Mouse (Mus musculus): ENCODE data around the gene Gucy2e. TPM values are rescaled to one million over a fixed set of nuclear protein-coding genes. Genes with fewer than 3 reads are reported as not detected.

Gucy2e gene
- polyA plus RNA-seq (2014; fragmentation: Nextera tagmentation; extraction: Ambion mirVana): 0.04 and 0.05 TPM in 2 replicates

DNA sequence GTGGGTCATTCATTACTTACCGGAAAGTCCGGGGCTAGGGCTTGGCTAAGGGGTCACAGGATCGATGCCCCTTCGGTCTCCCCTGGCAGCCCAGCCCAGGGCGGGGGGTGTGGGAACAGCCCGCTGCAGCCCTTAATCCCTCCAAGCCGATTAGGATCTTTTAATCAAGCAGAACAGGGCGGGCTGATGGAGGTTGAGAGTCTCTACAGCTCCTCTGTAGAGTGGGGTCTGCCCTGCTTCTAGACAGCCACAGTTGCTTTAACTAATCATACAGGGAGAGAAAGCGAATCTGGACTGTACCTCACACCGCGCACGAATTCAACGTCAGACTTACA, at the start of gene Gucy2e:
Gene Gucy2e (minus strand): TSS at position 111 of the 335 bp plus-strand sequence.
- Histone ChIP-seq H3K27ac (ENCODE audit: low read depth, low read length) (no peak within 1 kb of the TSS), H3K9me3 (ENCODE audit: control insufficient read depth, low read length) (no peaks in the 10 kb centered on the region), H3K36me3 (ENCODE audit: control insufficient read depth, insufficient read depth, low read length) (no peaks in the 10 kb centered on the region), H3K4me3 (ENCODE audit: low read depth, low read length) (peak within 1 kb of the TSS; percentile 49), H3K27me3 (replicated peaks; ENCODE audit: control insufficient read depth, insufficient read depth, low read length) (peaks cover 38% of the 10 kb centered on the region), H3K9ac (ENCODE audit: low read depth, low read length) (no peak within 1 kb of the TSS), H3K4me1 (replicated peaks; ENCODE audit: control insufficient read depth, insufficient read depth, low read length) (peaks cover 16% of the 10 kb centered on the region), H3K4me2 (peak within 1 kb of the TSS; percentile 89)
- ATAC-seq (replicated peaks; ENCODE audit: low FRiP score) (no peak), DNase-seq (ENCODE audit: low spot score) (no peak)
- WGBS: 18% methylated on average over 13 of the region's 13 CpGs

DNA sequence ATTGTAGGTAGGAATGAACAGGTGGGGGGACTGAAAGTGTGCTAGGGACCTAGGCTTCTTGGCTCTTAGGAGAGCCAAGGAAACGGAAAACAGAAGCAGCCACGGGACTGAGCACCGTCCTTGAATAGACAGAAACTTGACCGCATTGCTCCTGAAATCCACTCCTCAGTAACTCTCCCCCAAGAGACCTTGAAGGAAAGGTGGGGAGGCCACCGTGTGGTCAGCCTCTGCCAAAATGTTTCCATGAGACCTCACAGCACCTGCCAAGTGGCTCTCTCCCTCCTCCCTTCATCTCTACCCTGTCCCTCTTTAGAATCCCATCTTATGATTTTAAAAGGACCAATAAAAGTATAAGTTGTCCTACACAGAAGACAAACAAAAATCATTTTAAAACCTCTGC, 40.4 kb upstream of the Gucy2e start:
- DNase-seq (ENCODE audit: low spot score) (no peak), ATAC-seq (replicated peaks; ENCODE audit: low FRiP score) (no peak)
- WGBS: 59% methylated on average over 5 of the region's 5 CpGs
- no peak overlapping the region for H3K4me3 ChIP-seq (ENCODE audit: low read depth, low read length)
- H3K4me2 ChIP-seq: no peak overlapping the region
- no peak overlapping the region for H3K27ac ChIP-seq (ENCODE audit: low read depth, low read length)
- H3K27me3 ChIP-seq (replicated peaks; ENCODE audit: control insufficient read depth, insufficient read depth, low read length): no peaks in the 10 kb centered on the region
- no peaks in the 10 kb centered on the region for H3K36me3 ChIP-seq (ENCODE audit: control insufficient read depth, insufficient read depth, low read length)
- no peaks in the 10 kb centered on the region for H3K9me3 ChIP-seq (ENCODE audit: control insufficient read depth, low read length)
- H3K4me1 ChIP-seq (replicated peaks; ENCODE audit: control insufficient read depth, insufficient read depth, low read length): no peaks in the 10 kb centered on the region
- no peak overlapping the region for H3K9ac ChIP-seq (ENCODE audit: low read depth, low read length)

DNA sequence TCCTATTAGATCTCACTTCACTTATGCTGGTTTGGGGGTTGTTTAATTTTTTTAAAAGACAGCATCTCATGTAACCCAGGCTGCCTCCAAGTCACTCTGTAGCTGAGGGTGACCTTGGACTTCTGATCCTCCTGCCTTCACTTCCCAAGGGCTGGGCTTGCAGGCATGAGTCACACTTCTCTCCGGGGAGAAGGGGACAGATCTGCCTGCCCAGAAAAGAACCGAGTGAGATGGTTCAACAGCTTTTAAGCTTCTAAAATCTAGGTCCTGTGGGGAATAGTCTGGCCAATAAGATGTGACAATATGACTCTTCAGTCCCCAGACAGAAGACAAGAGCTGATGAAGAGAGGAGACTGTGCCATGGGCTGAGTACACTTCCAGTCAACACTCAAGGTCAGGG, 39.2 kb upstream of the Gucy2e start:
- no peak overlapping the region for H3K4me3 ChIP-seq (ENCODE audit: low read depth, low read length)
- H3K4me2 ChIP-seq: no peak overlapping the region
- H3K36me3 ChIP-seq (ENCODE audit: control insufficient read depth, insufficient read depth, low read length): no peaks in the 10 kb centered on the region
- no peaks in the 10 kb centered on the region for H3K4me1 ChIP-seq (replicated peaks; ENCODE audit: control insufficient read depth, insufficient read depth, low read length)
- WGBS: 50% methylated on average over 2 of the region's 2 CpGs
- no peak overlapping the region for H3K9ac ChIP-seq (ENCODE audit: low read depth, low read length)
- no peak overlapping the region for H3K27ac ChIP-seq (ENCODE audit: low read depth, low read length)
- ATAC-seq (replicated peaks; ENCODE audit: low FRiP score) (no peak), DNase-seq (ENCODE audit: low spot score) (no peak)
- no peaks in the 10 kb centered on the region for H3K9me3 ChIP-seq (ENCODE audit: control insufficient read depth, low read length)
- 0 out of 2 replicates have a peak, but pooled peaks cover 3% of the 10 kb centered on the region for H3K27me3 ChIP-seq (replicated peaks; ENCODE audit: control insufficient read depth, insufficient read depth, low read length)

DNA sequence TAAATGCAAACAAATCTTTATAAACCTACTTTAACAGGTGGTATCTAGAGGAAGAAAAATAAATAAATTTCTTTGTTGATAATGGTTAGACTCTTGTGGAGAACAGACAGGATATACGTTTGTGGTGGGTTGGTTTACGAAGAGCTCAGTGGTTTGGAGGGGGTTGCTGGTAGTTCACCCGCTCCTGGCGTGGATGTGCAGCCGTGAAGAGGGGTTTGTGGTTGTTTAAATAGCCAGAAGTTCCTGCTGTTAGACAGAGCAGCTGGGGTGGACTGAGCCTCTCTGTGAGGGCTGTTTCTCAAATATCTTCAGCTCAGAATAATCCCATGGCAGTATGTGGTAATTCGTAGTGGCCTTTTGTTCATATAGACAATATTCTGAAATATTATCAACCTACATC, 38.8 kb upstream of the Gucy2e start:
- WGBS: 63% methylated on average over 6 of the region's 6 CpGs
- Histone ChIP-seq H3K9ac (ENCODE audit: low read depth, low read length) (no peak overlapping the region), H3K4me3 (ENCODE audit: low read depth, low read length) (no peak overlapping the region), H3K4me2 (no peak overlapping the region), H3K36me3 (ENCODE audit: control insufficient read depth, insufficient read depth, low read length) (no peaks in the 10 kb centered on the region), H3K27ac (ENCODE audit: low read depth, low read length) (no peak overlapping the region), H3K4me1 (replicated peaks; ENCODE audit: control insufficient read depth, insufficient read depth, low read length) (no peaks in the 10 kb centered on the region), H3K27me3 (replicated peaks; ENCODE audit: control insufficient read depth, insufficient read depth, low read length) (peaks cover 3% of the 10 kb centered on the region; the same call in 1 of the 2 replicates), H3K9me3 (ENCODE audit: control insufficient read depth, low read length) (no peaks in the 10 kb centered on the region)
- DNase-seq (ENCODE audit: low spot score) (no peak), ATAC-seq (replicated peaks; ENCODE audit: low FRiP score) (no peak)

DNA sequence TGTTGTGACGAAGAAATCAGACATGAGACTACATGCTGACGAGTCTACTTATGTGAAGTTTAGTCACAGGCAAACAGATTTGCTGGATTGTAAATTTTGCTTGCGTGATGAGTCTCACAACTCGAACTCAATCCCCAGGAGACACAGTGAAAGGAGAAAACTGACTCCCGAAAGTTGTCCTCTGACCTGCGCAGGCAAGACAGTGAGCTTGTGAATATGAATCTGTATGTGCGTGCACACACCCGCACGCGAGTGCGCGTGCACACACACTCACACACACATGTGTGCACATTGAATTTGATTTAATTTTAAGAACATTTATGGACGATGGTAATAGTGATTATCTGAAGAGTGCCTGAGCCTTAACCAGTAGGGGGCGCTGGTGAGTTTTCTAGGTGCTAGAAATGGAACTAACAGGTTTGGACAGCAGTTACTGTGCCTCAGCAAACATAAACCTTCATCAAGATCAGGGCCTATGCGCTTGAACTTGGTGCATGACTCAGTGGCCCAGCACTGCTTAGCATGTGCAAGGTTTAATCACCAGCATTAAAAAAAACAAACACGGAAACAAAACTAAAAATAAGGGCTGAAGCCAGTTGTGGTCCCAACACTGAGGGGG, 35.4 kb upstream of the Gucy2e start:
- Histone ChIP-seq H3K36me3 (ENCODE audit: control insufficient read depth, insufficient read depth, low read length) (no peaks in the 10 kb centered on the region), H3K9me3 (ENCODE audit: control insufficient read depth, low read length) (no peaks in the 10 kb centered on the region), H3K4me3 (ENCODE audit: low read depth, low read length) (no peak overlapping the region), H3K4me1 (replicated peaks; ENCODE audit: control insufficient read depth, insufficient read depth, low read length) (no peaks in the 10 kb centered on the region), H3K27ac (ENCODE audit: low read depth, low read length) (no peak overlapping the region), H3K9ac (ENCODE audit: low read depth, low read length) (no peak overlapping the region), H3K27me3 (replicated peaks; ENCODE audit: control insufficient read depth, insufficient read depth, low read length) (peaks cover 18% of the 10 kb centered on the region), H3K4me2 (no peak overlapping the region)
- ATAC-seq (replicated peaks; ENCODE audit: low FRiP score) (no peak), DNase-seq (ENCODE audit: low spot score) (peak; percentile 74)
- 35% methylated on average over 16 of the region's 16 CpGs for WGBS

DNA sequence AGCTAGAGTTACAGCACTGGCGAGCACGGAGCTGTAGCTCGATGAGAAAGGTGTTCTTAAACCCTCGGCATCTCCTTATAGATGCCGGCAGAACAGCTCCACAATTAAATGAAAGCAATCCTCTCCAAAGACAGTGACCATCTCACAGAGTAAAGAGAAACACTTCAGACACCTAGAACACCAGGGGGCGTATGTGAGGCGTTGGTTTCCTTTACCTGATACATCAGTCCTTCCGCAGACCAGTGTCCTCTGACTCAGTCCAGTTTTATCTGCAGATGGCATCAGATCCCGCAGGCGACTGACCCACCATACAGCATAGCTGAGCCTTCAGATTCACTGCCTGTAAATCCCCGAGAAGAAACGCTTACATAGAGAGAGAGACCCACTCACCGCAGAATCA, 32.7 kb upstream of the Gucy2e start:
- Histone ChIP-seq H3K36me3 (ENCODE audit: control insufficient read depth, insufficient read depth, low read length) (no peaks in the 10 kb centered on the region), H3K4me2 (no peak overlapping the region)
- peak; percentile 55 for DNase-seq (ENCODE audit: low spot score)

DNA sequence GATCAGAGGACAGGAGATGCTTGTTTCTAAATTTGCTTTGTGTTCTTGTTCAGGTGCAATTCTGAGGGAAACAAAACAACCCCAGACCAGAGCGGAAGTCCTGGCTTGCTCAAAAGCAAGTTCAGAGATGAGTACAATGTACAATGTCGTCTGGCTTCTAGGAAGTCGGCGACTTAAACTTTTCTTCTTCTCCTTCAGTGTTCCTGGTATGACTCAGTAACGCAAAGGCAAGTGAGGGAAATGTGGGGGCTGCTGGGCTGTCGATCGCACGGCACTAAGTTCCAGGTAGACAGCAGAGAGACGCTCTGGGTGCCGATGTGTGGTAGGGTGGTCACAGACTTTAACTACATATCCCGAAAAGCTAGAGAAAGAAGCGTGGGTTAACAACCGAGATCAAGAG, 31.3 kb upstream of the Gucy2e start:
- 77% methylated on average over 13 of the region's 13 CpGs for WGBS
- no peak for ATAC-seq (replicated peaks; ENCODE audit: low FRiP score)
- no peaks in the 10 kb centered on the region for H3K9me3 ChIP-seq (ENCODE audit: control insufficient read depth, low read length)
- no peak overlapping the region for H3K4me3 ChIP-seq (ENCODE audit: low read depth, low read length)
- no peaks in the 10 kb centered on the region for H3K36me3 ChIP-seq (ENCODE audit: control insufficient read depth, insufficient read depth, low read length)
- no peaks in the 10 kb centered on the region; the same call in 1 of the 2 replicates for H3K4me1 ChIP-seq (replicated peaks; ENCODE audit: control insufficient read depth, insufficient read depth, low read length)
- H3K27ac ChIP-seq (ENCODE audit: low read depth, low read length): no peak overlapping the region
- H3K27me3 ChIP-seq (replicated peaks; ENCODE audit: control insufficient read depth, insufficient read depth, low read length): peaks cover 18% of the 10 kb centered on the region
- H3K9ac ChIP-seq (ENCODE audit: low read depth, low read length): no peak overlapping the region
- no peak for DNase-seq (ENCODE audit: low spot score)
- H3K4me2 ChIP-seq: no peak overlapping the region

More for the DNA sequence above, 32.7 kb upstream of the Gucy2e start:
- H3K27ac ChIP-seq (ENCODE audit: low read depth, low read length): no peak overlapping the region
- ATAC-seq (replicated peaks; ENCODE audit: low FRiP score): no peak
- 16% methylated on average over 13 of the region's 13 CpGs for WGBS
- no peak overlapping the region for H3K4me3 ChIP-seq (ENCODE audit: low read depth, low read length)
- H3K9me3 ChIP-seq (ENCODE audit: control insufficient read depth, low read length): no peaks in the 10 kb centered on the region
- H3K9ac ChIP-seq (ENCODE audit: low read depth, low read length): no peak overlapping the region
- peaks cover 18% of the 10 kb centered on the region for H3K27me3 ChIP-seq (replicated peaks; ENCODE audit: control insufficient read depth, insufficient read depth, low read length)
- no peaks in the 10 kb centered on the region for H3K4me1 ChIP-seq (replicated peaks; ENCODE audit: control insufficient read depth, insufficient read depth, low read length)

DNA sequence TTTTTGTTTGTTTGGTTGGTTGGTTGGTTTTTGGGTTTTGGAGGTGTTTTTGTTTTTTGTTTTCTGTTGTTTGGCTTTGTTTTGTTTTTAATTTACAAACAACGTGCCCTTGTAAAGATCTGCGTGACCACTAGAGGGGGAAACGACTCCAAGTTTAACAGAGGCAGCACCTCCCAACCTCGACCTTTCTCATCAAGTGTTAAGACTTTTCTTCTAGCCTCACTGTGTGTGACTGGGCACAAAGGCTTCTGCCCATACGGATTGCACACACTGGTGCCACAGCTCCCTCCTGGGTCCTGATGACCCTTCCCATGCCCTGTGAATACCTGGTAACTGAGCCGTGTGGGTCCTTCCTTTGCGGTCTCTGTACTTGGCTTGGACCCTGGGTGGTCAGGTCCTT, 30.5 kb upstream of the Gucy2e start:
- Histone ChIP-seq H3K9me3 (ENCODE audit: control insufficient read depth, low read length) (no peaks in the 10 kb centered on the region), H3K36me3 (ENCODE audit: control insufficient read depth, insufficient read depth, low read length) (no peaks in the 10 kb centered on the region), H3K4me2 (no peak overlapping the region), H3K4me3 (ENCODE audit: low read depth, low read length) (no peak overlapping the region), H3K27me3 (replicated peaks; ENCODE audit: control insufficient read depth, insufficient read depth, low read length) (peaks cover 18% of the 10 kb centered on the region), H3K4me1 (replicated peaks; ENCODE audit: control insufficient read depth, insufficient read depth, low read length) (no peaks in the 10 kb centered on the region; the same call in 1 of the 2 replicates), H3K27ac (ENCODE audit: low read depth, low read length) (no peak overlapping the region), H3K9ac (ENCODE audit: low read depth, low read length) (no peak overlapping the region)
- ATAC-seq (replicated peaks; ENCODE audit: low FRiP score) (no peak), DNase-seq (ENCODE audit: low spot score) (no peak)
- WGBS: 32% methylated on average over 7 of the region's 7 CpGs

DNA sequence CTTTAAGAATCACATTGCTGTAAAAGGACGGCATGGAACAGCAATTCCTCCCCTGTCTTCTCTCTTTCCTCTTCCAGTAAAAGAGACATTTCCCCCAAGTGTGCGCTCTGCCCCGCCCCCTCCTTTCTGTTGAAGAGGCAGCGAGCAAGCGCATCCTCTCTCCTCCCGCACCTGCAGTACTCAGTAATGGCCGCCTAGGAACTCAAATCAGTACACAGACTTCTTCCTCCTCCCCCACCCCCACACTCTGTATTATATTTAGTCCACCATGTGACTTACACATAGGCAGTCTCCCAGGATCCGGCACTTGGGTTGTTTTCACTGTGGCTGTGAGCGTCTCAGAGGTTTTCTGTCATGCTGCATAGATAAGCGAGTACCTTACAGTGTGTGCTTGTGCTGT, 29.4 kb upstream of the Gucy2e start:
- DNase-seq (ENCODE audit: low spot score) (no peak), ATAC-seq (replicated peaks; ENCODE audit: low FRiP score) (no peak)
- no peaks in the 10 kb centered on the region for H3K36me3 ChIP-seq (ENCODE audit: control insufficient read depth, insufficient read depth, low read length)
- no peaks in the 10 kb centered on the region for H3K9me3 ChIP-seq (ENCODE audit: control insufficient read depth, low read length)
- H3K27me3 ChIP-seq (replicated peaks; ENCODE audit: control insufficient read depth, insufficient read depth, low read length): peaks cover 15% of the 10 kb centered on the region
- 21% methylated on average over 10 of the region's 10 CpGs for WGBS
- no peak overlapping the region for H3K9ac ChIP-seq (ENCODE audit: low read depth, low read length)
- H3K27ac ChIP-seq (ENCODE audit: low read depth, low read length): no peak overlapping the region
- peak overlapping the region; percentile 17; the same call in 1 of the 2 replicates for H3K4me2 ChIP-seq
- H3K4me3 ChIP-seq (ENCODE audit: low read depth, low read length): no peak overlapping the region; the same call in 1 of the 2 replicates
- no peaks in the 10 kb centered on the region; the same call in 1 of the 2 replicates for H3K4me1 ChIP-seq (replicated peaks; ENCODE audit: control insufficient read depth, insufficient read depth, low read length)

Data from liver, embryonic 11.5 days (tissue).